Mouse (Mus musculus) kidney, adult 8-10 months (tissue): ENCODE data around the gene Hap1.
"Not testable (repeated sequence)": the region's sequence is repeated elsewhere in the genome, so short reads cannot be mapped to it uniquely, and the experiment has no call there.

Source experiments
- DNase-seq, 2 experiments: peaks; one replicate each; pipeline ENCODE4 v3.0.0; 2022

Hap1 gene

GRCm38 (mm10) chr11:100352076-100352857, 3.7 kb downstream of the Hap1 start:
- no peak for DNase-seq

GRCm38 (mm10) chr11:100344269-100344668, 11.7 kb downstream of the Hap1 start:
- DNase-seq, result no peak

DNA sequence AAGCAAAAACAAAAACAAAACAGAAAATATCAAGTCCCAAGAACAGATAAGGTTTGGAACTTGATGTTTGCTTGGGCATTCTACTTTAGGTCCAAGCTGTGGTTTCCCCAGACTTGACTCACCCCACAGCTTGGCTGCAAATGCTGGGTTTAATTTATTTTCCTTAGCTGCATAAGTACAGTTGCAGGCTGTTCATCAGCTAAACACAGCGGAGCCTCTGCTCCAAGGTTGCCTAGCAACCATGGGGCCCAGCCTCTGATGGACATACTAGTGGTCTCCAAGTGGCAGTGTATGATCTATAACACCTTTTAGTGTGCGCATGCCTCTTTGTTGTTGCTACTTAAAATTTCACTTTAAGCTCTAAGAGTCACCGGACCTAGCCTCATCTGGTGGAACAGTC, 20.2 kb downstream of the Hap1 start:
- DNase-seq, result no peak

GRCm38 (mm10) chr11:100333944-100334457, 21.9 kb downstream of the Hap1 start, which contains the start of gene Gast:
TSS of gene Gast (plus strand) at chr11:100334407.
- no peak for DNase-seq

- no peak for DNase-seq
Measured at GRCm38 (mm10) chr11:100332766-100333515, 23.0 kb downstream of the Hap1 start.

DNA sequence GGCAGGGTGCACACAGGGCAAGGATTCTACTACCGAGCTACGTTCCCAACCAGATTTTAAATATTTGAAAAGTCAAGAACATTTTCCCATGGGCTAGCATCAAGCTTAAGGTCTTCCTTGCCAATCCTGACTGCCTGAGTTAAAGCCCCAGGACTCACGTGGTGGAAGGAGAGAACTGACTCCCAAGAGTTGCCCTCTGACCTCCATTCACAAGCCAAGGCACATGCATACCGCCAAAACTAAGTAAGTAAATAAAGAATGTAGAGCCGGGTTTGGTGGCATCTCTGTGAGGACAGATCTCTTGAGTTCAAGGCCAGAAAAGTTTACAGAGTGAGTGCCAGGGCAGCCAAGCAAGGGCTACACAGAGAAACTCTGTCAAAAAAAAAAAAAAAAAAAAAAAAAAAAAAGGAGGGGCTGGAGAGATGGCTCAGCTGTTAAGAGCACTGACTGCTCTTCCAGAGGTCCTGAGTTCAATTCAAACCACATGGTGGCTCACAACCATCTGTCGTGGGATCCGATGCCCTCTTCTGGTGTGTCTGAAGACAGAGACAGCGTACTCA, 25.0 kb downstream of the Hap1 start:
- DNase-seq, result not testable (repeated sequence)

DNA sequence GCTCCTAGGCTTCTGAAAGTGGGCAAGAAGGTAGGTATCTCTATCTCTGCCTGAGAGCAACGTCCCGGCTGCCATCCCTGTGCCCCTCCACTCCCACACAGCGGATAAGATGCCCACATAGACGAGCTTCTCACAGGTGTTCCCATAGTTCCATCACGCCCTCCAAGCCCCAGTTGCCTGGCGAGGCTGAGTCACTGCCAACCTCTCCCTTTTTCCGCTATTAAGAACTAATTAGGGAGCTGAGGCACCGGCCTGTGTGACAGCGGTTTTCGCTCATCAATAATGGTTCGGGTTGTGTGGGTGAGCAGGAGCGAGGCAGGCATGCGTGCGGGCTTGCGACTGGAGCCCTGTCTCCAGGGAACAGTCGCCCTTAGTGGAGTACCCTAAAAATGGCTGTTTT, 25.7 kb downstream of the Hap1 start:
- no peak for DNase-seq

GRCm38 (mm10) chr11:100327761-100328160, 28.2 kb downstream of the Hap1 start:
- DNase-seq, result no peak

GRCm38 (mm10) chr11:100327316-100327715, 28.6 kb downstream of the Hap1 start:
- DNase-seq, result no peak

DNA sequence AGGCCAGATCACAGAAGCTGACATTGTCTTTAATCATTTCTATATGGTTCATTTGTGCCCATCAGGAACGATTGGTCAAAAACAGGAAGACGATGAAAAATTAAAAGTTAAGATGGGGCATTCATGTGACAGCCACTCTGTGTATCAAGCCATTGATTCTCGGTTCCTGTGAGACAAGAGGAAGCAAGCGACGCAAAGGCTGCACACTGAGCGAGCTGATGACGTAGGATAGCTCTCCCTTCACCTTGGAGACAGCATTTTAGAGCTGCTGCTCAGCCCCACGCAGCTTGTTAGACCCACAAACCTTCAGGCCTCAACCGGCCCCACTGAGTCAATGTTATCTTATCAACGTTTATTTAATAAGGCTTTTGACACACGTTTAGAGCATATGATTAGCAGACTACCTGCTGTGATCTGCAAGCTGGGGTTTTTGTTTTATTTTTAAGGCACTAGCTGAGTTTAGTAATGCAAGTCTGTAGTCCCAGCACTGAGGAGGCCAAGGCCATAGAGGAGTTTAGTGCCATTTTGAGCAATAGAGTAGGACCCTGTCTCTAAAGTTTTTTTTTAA, 30.8 kb downstream of the Hap1 start:
- DNase-seq, result no peak

GRCm38 (mm10) chr11:100323578-100323977, 32.4 kb downstream of the Hap1 start:
- DNase-seq, result peak in 1 of 2 experiments; percentile 49

- no peak for DNase-seq
Measured at GRCm38 (mm10) chr11:100322591-100323258, 33.2 kb downstream of the Hap1 start.

DNA sequence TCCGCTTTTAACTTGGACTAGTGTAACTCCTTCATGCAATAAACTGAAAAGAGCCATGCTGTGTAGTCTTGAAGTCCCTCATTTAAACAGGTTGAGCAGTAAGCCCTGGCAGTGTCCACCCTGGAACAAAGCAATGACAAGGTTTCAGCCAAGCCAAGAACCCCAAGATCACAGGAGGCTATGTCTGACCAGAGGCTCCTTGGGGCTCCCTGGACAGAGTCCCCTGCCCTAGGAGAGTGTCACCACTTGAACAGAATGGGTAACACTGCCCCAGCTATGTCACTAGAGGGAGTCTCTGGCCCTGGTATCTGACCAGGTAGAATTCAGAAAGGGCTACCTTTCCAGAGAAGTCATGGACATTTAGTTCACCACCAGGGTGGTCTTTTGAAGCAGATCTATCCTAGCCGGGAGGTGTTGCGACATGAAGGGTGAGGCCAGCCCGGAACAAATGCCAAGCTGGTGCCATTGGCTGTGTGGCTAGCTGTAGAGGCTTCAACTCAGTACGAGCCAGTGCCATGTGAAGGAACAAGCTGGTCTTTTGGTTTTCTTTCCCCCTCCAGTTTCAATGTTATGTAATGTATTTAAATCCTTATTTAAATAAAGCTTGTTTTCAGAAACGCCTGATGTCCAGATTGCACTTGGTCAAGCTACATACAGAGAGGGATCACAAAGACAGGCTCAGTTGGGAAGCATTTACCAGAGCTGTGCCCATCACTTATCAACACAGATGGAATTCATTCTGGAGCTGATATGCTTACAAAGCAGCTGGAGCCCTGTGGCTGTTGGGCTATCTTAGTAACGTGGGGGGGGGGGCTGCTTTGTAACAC, 34.2 kb downstream of the Hap1 start:
- not testable (repeated sequence) for DNase-seq

DNA sequence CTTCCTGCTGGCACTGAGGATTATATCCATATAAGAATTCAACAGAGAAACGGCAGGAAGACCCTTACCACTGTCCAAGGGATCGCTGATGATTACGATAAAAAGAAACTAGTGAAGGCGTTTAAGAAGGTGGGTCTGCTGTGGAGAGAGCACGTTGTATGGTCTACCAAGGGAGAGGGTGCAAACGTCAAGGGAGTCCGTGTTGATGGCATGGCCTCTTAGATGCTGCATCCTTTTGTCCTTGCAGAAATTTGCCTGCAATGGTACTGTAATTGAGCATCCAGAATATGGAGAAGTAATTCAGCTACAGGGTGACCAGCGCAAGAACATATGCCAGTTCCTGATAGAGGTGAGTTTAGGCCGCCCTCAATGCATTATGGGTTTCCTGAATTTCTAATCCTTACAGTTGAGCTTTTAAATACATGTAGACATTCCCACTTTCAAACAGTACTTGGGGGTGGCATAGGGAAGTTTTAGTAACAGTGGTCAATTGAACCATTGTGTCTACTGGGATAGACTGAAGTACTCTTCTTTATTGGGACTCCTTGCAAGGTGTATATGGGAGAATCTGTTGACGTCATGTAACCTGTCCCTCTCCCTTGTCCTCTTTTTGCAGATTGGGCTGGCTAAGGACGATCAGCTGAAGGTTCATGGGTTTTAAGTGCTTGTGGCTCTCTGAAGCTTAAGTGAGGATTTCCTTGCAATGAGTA, 35.1 kb downstream of the Hap1 start:
- not testable (repeated sequence) for DNase-seq

GRCm38 (mm10) chr11:100320172-100320630, 35.7 kb downstream of the Hap1 start:
- peak; percentile 94 to 96 for DNase-seq

GRCm38 (mm10) chr11:100319492-100320171, 36.3 kb downstream of the Hap1 start, which contains the start of gene Eif1:
TSS of gene Eif1 (plus strand) at chr11:100319885.
- peak; percentile 100 for DNase-seq

DNA sequence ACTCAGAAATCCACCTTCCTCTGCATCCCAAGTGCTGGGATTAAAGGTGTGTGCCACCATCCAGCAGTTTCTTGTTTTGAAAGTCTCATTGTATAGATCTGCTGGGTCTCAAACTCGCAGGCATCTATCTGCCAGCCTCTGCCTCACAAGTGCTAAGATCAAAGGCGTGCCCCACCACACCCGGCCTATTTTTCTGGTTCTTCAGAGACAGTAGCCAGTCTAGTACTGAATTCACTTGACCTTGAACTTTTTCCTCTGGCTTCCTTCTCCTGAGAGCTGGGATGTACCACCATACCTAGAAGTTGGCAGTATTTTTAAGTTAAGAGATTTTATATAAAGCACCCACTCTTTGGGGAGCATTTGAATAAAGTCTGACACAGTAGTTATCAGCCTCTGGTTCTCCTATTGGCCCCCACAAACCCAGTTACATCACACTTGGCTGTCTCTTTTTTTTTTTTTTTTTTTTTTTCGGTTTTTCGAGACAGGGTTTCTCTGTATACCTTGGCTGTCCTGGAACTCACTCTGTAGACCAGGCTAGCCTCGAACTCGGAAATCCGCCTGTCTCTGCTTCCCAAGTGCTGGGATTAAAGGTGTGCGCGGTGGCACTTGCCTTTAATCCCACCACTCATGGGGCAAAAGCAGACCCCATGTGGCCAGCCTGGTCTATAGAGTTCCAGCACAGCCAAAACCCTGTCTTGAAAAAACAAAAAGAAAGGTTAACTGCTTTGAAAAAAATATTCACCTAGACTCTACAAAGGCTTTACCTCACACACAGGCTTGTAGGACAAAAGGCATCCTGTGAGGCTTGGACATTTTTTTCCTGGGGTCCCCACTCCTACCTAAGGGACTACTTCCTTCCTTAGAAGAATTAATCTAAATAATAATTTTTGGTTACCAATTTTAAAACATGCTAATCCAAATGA, 37.1 kb downstream of the Hap1 start:
- DNase-seq, result no peak

DNA sequence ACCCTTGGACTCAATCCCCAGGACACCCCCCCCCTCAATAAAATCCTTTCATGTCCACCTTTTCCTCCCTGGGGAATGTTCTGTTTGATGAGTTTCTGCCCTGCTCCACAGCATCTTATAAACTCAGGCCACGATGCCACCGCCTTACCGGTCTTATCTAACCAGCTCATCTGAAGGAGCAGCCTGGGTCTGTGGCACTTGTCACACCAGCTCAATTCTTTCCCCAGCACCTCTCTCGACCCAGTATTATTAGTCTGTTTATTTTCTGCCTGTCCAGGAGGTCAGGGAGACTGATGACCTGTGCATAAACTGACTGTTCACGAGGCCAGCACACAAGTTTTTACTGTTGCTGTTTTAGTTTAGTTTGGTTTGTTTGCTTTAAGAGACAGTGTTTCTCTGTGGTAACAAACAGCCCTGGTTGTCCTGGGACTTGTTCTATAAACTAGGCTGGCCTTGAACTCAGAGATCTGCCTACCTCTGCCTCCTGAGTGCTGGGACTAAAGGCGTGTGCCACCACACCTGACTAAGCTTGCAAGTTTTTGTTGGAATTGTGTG, 38.0 kb downstream of the Hap1 start:
- no peak for DNase-seq

DNA sequence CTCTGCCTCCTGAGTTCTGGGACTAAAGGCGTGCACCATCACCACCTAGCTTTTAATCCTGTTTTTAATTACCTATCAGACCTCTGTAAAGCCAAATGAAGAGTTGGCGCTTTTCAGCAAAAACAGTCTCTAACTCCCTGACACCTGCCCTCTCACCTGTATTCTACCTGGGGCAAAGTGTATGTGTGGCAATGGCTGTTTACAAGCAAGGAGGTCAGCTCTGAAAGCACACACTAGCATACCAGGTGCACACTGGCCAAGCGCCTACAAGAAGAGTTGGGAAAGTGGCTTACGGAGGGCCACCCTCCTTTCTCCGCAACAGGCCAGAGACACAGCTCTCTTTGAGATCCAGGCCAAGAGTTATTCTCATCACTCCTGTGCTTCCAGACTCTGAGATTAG, 40.5 kb downstream of the Hap1 start:
- no peak for DNase-seq
